Mouse (Mus musculus) adrenal gland, postnatal 4 days (tissue): ENCODE results near the gene Tm9sf3. TPM values are rescaled to one million over a fixed set of nuclear protein-coding genes. Genes with fewer than 3 reads are reported as not detected.

Experiments
- DNase-seq, 2 experiments: peaks; one replicate each; pipeline ENCODE4 v3.0.0; 2021 to 2022; ENCODE audit warnings: low spot score in 2 of 2, mixed read lengths in 2 of 2
- total RNA-seq, 2 experiments: library from RNA; stranded (reverse); gene quantifications; 2 replicates each; pipeline ENCODE4 v1.2.3; 2021

Tm9sf3 gene
- total RNA-seq, 2 experiments from 2014 or later = 163 to 170 TPM

DNA sequence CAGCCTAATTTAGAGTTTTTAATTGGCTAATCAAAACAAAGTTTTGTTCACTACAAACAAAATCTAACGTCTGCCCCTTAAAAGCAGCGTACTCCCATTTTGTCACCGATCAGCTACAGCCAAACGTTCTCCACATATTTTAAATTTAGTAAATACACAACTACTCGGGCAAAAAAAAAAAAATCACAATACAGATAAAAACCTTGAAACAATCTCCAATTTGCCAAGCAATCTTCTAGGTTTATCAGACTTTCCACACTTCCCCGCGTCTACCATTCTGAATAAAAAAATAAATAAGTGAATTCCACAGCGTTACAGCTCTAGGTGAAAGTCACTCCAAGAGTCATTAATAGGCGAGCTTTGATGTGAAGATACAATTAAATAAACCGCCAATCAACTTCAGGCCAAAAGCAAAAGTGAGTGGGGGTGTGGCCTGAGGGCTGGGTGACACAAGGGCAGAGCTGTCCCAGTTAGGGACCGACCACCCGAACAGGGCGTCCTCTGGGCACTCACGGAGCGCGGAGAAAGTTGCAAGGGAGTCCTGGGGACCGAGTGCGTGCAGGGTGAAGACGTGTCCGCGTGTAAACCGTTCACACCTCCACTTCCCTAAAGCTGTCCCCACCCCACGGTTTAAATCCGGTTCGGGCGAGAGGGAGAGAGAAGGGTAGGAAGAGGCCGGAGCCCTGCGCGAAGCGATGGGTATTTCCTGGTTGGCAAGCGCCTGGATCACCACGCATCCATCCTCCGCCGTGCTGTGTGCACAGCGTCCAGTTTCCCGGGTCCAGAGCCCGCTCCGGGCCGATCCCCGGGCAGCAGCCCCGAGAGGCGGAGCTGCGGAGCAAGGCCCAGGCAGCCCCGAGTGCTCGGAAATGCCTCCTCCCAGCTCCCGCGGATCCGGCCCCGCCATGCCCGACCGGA lies 826 bp downstream of the Tm9sf3 start:
- peak; percentile 39 to 54 for DNase-seq

DNA sequence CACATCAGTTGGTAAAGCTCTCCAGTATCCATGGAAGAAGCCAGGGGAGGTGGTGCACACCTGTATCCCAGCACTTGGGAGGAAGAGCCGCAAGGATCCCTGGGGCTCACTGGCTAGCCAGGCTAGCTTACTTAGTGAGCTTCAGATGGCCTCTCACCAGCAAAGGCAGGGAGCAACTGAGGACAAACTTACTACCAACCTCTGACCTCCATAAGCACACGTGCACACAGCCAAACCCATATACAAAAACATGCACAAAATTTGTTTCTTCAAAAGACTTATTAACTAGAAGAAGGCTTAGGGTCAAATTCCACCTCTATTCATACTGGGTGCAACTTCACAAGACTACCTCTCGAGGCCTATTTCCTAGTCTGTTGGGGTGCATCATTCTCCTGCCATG lies 3.1 kb downstream of the Tm9sf3 start:
- DNase-seq = no peak

DNA sequence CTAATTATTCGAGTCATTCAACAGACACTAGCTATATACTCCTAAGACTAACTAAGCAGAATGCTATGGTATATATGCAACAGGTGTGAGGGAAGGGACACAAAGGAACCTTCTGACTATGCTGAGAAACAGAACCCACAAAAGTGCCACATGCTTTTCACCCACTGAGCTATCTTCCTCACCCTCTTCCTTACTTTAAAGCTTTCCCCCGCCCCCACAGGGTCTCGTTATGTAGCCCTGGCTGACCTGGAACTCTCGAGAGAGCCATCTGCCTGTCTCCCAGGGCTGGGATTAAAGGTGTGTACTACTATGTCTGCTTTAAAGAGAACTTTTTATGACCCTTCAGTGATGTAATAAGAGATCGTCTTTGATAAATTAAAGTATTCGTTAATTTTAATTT lies 4.5 kb downstream of the Tm9sf3 start:
- DNase-seq = no peak

DNA sequence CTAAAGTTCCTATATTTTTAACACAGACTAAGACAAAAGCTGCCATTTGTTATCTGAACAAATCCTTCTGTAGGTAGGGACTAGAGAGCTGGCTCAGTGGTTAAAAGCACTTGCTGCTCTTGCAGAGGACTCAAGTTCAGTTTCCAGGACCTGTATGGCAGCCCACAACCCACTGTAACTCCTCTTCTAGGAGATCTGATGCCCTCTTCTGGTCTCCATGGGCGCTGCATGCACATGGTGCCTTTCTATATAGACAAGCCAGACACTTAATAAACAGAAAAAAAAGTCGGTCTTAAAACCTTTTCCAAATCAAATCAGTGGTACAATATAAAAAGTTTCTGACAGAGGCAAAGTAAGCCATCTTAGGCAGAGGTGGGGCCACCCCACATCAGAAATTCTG lies 5.1 kb downstream of the Tm9sf3 start:
- DNase-seq = no peak

DNA sequence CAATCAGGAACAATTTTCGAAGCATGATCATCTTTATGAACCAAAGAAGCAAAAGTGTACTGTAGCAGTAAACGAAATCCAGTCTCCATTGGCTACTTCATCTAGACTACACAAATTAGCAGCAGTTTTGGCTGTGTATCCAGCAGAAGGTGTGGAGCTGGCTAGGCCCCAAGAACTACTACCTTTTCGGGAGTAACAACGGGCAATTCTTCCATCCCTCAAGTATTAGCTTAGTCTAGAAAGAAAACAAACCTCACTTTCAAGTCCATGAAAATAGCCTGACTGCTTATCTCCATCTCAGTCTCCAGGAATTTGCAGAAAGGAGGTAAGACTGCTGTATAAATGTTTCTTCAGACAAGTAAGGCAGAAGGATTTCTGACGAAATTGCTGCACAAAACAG lies 9.2 kb downstream of the Tm9sf3 start:
- no peak for DNase-seq

DNA sequence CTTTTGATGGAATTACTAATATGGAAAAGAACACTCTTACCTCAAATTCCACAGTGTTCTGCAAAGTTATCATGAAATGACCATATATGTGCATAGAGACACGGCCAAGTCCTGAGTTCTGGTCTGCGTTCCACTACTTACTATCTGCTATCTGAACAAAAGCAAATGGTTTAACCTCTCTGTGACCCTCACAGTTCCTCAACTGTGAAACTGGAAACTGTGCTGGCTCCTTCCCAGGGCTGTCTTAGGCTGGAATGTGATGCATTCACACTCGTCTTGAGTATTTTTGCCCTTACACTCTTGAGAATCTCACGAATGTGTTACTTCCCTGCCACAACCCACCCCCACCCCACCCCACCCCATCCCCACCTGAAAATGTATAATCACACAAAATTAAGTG lies 14.8 kb downstream of the Tm9sf3 start:
- DNase-seq = no peak

DNA sequence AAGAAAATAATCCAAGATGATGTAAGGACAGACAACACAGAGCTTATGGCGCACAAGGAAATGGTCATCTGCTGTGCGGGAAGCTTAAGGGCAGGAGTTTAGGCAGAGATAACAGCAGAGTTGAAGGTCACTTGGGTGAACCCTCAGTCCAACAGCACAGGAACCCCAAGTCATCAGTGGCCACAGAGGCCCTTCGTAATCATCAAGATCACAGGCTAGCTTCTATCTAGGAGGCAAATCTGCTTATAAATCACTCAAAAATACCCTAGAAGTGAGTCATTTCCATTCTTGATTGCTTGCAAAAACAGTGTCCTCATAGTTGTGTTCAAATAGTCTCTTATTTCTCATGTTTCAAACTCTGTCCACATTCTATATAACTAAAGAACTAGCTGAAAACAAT lies 15.5 kb downstream of the Tm9sf3 start:
- no peak for DNase-seq

DNA sequence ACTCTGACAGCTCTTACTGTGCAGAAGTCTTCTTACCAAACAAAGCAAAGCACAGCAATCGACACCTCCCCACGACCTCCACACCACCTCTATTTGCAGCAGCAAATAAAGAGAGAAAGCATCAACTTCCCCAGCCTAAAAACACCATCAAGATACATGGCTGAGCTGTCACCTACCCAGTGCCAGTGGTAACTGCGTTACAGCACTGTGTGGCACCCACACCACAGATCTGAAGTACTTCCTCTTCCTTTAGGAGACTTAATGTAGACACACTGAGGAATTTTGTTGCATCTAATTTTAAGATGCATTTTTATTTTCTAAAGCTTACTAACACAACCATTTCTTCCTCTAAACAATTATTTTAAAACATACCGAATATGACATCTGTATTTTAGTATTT lies 17.5 kb downstream of the Tm9sf3 start:
- no peak for DNase-seq

DNA sequence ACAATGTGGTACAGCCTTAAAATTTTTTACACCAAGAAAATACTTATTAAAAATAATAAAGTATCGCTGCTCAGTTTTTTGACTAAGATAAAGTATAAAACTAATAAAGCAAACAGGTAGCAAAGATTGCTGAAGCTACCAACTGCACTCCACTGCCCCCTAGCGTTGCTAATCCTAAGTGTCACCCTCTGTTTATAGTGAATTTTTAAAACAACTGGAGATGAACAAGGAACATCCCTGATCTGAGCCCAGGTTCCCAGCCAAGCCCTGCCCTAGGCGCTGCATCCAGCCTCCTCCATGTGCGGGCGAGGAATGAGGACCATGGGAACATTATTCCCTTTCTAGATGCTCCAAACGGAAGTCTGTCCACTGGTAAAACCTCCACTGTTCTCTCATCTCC lies 19.2 kb downstream of the Tm9sf3 start:
- no peak for DNase-seq

DNA sequence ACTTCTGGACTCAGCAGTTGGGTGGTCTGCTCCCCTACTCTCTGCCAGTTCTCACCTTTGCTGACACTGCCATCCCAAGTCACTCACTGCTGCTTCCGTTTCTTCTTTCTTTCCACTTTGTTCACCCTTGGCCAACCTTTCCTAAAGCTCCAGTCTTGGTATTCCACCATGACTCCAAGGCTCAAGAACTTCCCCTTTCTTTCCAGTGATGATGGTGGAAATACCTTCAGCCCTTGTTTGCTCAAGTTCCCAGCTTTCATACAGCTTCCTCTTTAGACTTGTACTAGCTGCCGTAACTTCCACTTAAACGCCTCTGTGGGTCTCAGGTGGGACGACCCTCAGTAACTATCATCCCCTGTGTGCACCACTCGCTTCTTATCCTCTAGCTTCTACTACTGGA lies 21.8 kb downstream of the Tm9sf3 start:
- DNase-seq = no peak

DNA sequence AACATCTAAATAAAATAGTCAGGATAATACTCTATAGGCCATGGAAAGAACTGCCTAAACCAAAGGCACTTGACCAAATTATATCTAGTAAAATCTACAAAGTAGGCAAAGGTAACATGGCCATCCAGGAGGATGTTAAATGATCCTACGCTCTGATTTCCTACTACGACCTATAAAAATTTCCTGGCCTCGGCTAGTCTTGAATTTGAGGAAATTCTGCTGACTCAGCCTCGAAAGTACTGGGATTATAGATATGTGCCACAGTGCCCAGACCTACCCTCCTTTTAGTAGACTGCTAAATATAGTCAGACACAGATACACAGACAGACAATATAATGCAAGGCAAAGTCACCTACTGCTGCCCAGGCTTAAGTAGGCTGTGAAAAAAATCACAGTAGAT lies 30.1 kb downstream of the Tm9sf3 start:
- DNase-seq = no peak

DNA sequence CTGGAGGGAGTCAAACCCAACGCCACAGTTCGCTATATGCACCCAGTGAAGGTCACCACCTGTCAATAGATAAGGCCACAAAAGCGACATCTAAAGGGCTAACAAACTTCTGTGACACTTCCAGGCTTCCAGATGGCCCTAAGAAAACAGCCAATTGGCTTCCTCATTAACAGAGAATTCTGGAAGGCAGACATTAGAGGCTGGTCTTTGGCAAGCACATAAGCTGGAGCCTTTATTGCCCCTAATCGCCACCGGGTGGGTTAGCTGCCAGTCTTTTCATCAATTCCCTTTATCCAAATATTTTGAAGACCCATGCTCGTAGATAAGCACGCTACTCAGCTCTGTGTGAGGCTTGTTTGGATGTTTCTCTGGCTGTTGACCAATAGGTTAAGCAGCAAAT lies 55.5 kb downstream of the Tm9sf3 start:
- DNase-seq = no peak

DNA sequence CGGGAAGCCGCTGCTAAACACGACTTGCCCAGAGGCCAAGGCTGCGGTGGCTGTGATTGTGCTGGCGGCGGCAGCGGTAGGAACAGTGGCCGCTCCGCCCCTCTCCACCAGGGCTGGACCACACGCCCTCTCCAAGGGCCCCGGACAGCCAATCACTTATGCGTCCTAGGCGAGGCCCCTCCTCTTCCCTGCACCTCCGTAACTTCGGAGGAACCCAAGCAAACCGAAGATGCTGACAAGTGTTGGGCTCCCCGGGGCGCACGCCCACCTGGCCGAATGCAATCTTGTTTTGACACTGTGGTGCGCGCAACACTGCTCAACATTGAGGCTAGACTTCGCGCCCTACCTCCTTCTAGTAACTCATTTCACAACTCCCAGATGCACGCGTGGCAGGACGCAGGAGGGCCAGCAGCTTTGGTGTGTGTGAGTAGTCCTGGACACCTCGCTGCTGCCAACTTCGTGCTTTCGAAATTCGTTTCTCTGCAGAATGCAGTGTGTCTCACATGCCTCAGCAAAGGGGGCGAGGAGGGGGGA lies 56.9 kb downstream of the Tm9sf3 start, which contains the start of gene Tll2:
Tll2 (minus strand) TSS at position 25 of the 534 bp plus-strand sequence.
- DNase-seq = peak; percentile 16

DNA sequence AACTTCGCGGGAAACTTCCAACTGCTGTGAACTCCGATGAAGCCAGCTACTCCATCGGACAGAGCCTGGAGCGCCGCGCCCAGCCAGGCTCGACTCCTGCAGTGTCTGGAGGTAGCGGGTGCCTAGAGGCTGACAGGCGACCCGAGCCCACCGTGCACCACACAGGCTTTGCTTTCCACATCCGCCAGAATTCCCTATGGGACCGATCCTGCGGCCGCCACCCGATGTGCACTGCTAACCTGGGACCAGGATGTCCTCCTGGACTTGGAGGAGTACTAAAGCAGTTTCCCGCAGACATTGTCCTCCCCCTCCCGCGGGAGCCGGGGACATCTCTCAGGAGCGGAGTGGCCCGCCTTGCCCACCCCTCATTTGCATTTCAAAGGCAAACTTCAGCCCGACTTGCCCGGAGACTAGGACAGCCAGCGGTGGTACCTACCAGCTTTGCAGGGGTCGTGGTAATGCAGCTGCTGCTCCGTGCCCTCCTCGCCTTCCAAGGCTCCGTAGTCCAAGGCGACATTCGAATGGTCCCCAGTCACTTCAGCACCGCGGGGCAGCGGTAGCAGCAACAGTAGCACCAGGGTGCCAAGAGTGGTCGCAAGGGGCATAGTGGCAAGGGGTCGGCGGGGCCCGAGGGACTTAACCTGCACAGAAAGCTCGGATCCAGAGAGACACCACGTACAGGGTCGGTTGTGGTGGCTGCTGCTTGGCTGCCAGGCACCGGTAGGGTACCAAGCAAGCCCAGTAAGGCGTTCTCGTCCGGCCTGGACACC lies 57.6 kb downstream of the Tm9sf3 start:
- no peak for DNase-seq

DNA sequence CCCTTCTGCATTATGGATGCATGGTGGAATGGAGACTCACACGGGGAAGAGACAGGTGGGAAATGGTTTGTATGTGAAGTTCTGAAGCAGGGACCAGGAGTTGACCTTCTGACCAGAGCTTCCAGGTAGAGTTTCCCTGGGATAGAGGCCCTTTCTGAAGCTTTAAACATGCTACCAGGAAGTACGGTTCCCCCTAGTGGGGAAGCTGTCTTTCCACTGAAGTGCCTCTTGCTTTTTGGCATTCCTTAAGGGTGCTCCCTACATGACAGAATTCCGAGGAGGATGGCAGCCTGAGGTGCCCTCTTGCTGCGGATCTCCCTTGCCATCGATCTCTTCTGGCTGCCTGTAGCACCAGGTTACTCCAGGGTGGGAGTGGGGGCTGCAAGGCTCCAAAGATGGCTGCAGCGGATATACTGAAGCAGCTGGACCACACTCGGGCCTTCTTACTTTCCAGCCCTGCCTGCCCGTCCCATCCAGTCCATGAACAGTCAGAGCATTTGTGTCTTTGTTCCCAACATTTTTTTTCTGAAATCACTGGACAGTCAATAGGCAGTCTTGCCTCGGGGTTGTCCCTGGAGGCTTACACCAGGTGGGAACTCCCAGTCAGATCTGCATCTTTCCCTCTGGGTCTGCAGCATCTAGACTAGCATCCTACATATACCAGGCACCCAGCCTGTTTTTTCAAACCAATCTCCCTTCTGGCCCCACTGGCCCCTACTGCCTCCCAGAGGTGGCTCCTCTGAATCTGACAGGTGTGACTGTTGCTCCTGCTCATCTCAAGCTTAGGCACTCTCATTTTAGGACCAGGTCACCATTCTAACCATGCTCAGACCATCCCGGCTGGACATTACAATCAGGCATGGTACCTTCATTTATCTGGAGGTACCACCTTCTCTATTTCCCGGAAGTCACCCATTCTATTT lies 59.4 kb downstream of the Tm9sf3 start:
- DNase-seq = no peak

DNA sequence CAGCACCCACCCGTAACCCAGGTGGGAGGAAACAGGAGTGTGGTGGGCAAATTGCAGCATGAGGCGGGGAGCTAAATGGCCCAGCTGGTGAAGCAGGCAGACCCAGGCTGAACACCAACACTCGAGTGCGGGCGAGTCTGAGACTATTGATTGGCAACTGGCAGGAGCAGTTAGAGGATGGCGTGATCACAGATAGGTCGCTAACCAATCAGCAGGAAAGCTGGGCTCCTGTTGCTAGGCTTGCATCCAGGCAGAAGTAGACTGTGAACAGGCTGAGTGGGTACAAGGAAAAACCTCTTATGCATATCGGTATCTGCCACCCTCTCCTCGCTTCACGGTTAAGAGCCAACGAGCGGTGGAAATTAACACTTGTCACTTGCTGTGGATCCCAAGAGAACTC lies 66.2 kb downstream of the Tm9sf3 start:
- DNase-seq = no peak

DNA sequence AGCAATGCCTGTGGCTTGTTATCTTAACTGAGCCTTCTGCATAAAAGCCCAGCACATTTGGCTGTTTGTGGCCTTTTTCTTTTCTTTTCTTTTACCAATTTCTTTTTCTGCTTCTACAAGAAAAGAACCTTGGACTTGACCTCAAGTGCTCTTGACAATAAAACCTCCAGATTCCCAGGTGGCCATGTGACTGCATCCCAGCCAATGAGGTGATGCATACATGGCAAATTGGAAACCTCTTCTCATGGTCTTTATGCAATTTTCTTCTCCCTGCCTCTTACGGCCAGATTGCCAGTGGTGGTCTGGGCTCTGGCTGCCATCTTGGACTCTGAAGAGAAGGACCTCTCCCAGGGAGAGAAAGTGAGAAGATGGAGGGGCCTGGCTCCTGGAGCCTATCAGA lies 70.4 kb downstream of the Tm9sf3 start:
- DNase-seq = no peak

DNA sequence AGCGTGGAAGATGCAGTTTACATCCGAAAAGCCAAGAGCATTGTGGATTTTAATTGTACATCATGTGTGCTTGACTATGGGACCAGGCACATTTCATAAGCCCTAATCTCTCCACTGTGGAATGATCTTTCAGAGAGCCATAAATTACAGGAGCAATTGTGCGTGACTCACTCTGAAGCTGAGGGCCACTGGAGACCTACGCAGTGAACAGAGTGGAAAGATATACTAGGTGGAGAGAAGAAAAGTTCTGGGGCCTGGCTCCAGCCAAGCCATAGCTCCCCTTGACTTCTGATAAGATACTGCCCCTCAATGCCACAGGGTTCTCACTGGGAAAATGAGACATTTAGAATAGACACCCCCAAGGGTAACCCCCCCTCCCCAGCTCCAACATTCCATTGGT lies 70.8 kb downstream of the Tm9sf3 start:
- DNase-seq = no peak

DNA sequence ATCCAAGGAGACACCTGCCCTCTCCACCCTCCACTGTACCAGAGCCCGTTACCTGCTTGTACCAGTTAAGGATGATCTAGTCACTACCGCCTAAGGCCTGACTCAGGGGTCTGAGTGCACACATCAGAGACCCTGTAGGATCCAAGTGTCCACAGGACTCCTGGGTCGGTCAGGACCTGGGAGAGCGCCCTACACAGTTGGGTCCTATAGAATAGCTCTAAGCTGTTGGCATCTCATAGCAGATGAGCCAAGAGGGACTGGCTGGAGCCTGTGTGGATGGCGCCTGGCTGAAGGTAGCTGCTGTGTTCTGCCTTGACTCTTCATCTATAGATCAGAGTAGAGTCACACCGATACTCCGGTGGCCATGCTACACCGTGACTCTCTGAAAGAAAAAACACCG lies 72.1 kb downstream of the Tm9sf3 start:
- no peak for DNase-seq

DNA sequence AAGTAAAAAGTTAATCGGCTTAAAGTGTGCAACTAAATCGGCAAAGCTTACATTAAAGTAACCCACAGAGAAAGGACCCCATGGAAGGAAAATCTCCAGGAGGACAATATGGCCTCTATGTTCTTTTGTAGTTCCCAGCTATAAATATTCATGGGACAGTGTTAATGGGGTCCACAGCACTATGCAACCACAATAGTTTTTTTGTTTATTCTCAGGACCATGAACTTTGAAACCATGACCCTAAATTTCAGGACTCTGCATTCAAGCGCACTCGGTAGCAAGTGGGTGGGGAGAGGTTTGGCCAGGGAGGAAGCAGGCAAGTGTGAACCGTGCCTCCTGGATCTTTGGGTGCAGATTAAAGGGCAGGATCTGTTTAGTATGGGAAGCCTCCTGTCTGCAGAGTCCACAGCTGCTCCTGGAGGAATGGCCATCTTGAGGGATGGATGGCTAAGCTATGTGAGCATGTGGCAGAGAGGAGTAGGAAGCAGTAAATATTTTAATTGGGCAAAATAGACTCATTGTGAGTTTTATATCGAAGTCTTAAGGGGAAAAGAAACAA lies 72.8 kb downstream of the Tm9sf3 start:
- no peak for DNase-seq

DNA sequence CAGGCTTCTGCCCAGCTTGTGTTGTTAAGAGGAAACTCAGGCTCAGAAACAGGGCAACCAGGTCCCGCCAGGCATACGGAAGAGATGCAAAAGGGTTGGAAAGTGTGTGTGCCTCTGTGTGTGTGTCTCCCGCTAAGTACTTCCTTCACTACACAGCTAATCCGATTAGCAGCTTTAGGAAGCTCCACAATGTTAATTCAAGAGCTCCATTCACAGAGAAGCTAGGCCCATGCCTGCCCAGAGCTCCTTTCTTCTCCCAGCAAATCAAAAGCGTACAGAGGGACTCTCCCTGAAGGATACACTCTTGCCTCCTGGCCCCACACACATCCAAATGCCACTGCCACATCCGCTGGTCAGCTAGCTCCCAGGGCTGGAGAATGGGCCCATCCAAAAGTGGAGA lies 86.5 kb downstream of the Tm9sf3 start:
- DNase-seq = no peak
